Mouse (Mus musculus) forebrain, postnatal 0 days (tissue): ENCODE results near the gene Chmp2b. TPM values are rescaled to one million over a fixed set of nuclear protein-coding genes. Genes with fewer than 3 reads are reported as not detected.

Experiments
- ATAC-seq: fragments of 200-750 bp; cut with Nextera tagmentation; 2 replicates; pipeline ENCODE4 v1.8.0; 2017; ENCODE audit warnings: mild to moderate bottlenecking, moderate library complexity
- DNase-seq: peaks from one replicate; pipeline ENCODE4 v3.0.0-alpha.2; 2015
- H3K27ac ChIP-seq: fragments of 300-500 bp; sonication (generic); 2 replicates; pipeline ENCODE4 v1.5.1; 2014; ENCODE audit warnings: low read depth, mild to moderate bottlenecking, antibody characterized with exemption, low read length, moderate library complexity, mixed read lengths
- H3K27me3 ChIP-seq: fragments of 300-500 bp; sonication (generic); 2 replicates; pipeline ENCODE4 v1.6.1; 2014; ENCODE audit warnings: mild to moderate bottlenecking, low read length, mixed read lengths; ENCODE audit not compliant: insufficient read depth
- H3K36me3 ChIP-seq: fragments of 300-500 bp; sonication (generic); 2 replicates; pipeline ENCODE4 v1.6.1; 2014; ENCODE audit warnings: mild to moderate bottlenecking, moderate library complexity; ENCODE audit not compliant: insufficient read depth
- H3K4me1 ChIP-seq: fragments of 300-500 bp; sonication (generic); 2 replicates; pipeline ENCODE4 v1.6.1; 2014; ENCODE audit warnings: antibody characterized with exemption; ENCODE audit not compliant: insufficient read depth
- H3K4me2 ChIP-seq: fragments of 300-500 bp; sonication (generic); 2 replicates; pipeline ENCODE4 v1.6.1; 2014; ENCODE audit warnings: low read depth, mild to moderate bottlenecking, moderate library complexity
- H3K4me3 ChIP-seq: fragments of 300-500 bp; sonication (generic); 2 replicates; pipeline ENCODE4 v1.5.1; 2014; ENCODE audit warnings: low read depth, low read length, mixed read lengths
- H3K9ac ChIP-seq: fragments of 300-500 bp; sonication (generic); 2 replicates; pipeline ENCODE4 v1.6.1; 2014; ENCODE audit warnings: mild to moderate bottlenecking
- H3K9me3 ChIP-seq: fragments of 300-500 bp; sonication (generic); 2 replicates; pipeline ENCODE4 v1.6.1; 2016; ENCODE audit warnings: low read length
- CTCF ChIP-seq: sonication (generic); IDR thresholded peaks from 2 replicates; pipeline ENCODE4 v1.5.1; 2016; ENCODE audit warnings: antibody characterized with exemption, control low read depth, low read depth
- WGBS: fragments of 180-500 bp; shearing (Covaris S2); extraction: QIAGEN DNeasy Blood & Tissue Kit; methylation state at CpG from one replicate; pipeline ENCODE4 v1.1.7; 2014; 5-methylcytosine and 5-hydroxymethylcytosine counted together
- polyA plus RNA-seq: library from polyadenylated mRNA; unstranded; fragments of >200 nt; fragmentation: Nextera tagmentation; extraction: Ambion mirVana; gene quantifications from 2 replicates; pipeline ENCODE4 v1.2.1, GENCODE M21; 2015
- total RNA-seq: library from RNA; depleted of rRNA; stranded (reverse); fragments of >200 nt; gene quantifications from 2 replicates; pipeline ENCODE4 v1.2.3, GENCODE M21; 2014; rRNA removed

Chmp2b gene
- total and polyA plus RNA-seq, 2 experiments from 2014 or later: 65.0 to 140 TPM

GRCm38 (mm10) chr16:65526695-65527094 is 35.8 kb downstream of the Chmp2b start:
- H3K4me3 ChIP-seq: no peak overlapping the region
- no peaks in the 10 kb centered on the region for H3K27me3 ChIP-seq
- H3K4me2 ChIP-seq: no peak overlapping the region
- DNase-seq: no peak
- H3K4me1 ChIP-seq: no peaks in the 10 kb centered on the region
- WGBS: 89% methylated on average over 5 of the region's 5 CpGs
- H3K9me3 ChIP-seq: no peaks in the 10 kb centered on the region
- TF ChIP-seq CTCF: no peak
- ATAC-seq: no peak
- H3K36me3 ChIP-seq: no peaks in the 10 kb centered on the region
- no peak overlapping the region for H3K27ac ChIP-seq
- H3K9ac ChIP-seq: no peak overlapping the region

- Histone ChIP-seq H3K4me1 (no peaks in the 10 kb centered on the region), H3K4me2 (no peak overlapping the region), H3K4me3 (no peak overlapping the region), H3K27me3 (no peaks in the 10 kb centered on the region), H3K36me3 (no peaks in the 10 kb centered on the region), H3K9me3 (no peaks in the 10 kb centered on the region), H3K27ac (no peak overlapping the region), H3K9ac (no peak overlapping the region)
- ATAC-seq: no peak
- 90% methylated on average over 2 of the region's 2 CpGs for WGBS
- TF ChIP-seq CTCF: no peak
- DNase-seq: no peak
Observed at GRCm38 (mm10) chr16:65526004-65526403, 36.5 kb downstream of the Chmp2b start.

- no peaks in the 10 kb centered on the region for H3K4me1 ChIP-seq
- H3K9ac ChIP-seq: no peak within 1 kb of the TSS
- H3K27me3 ChIP-seq: no peaks in the 10 kb centered on the region
- ATAC-seq (no peak), DNase-seq (no peak)
- no peaks in the 10 kb centered on the region for H3K36me3 ChIP-seq
- no peak within 1 kb of the TSS for H3K4me2 ChIP-seq
- H3K9me3 ChIP-seq: no peaks in the 10 kb centered on the region
- 85% methylated on average over 6 of the region's 6 CpGs for WGBS
- H3K27ac ChIP-seq: no peak within 1 kb of the TSS
- H3K4me3 ChIP-seq: no peak within 1 kb of the TSS
- TF ChIP-seq CTCF: no peak
Observed at GRCm38 (mm10) chr16:65520211-65520610, 42.3 kb downstream of the Chmp2b start, which contains the start of gene Pou1f1. Pou1f1 (plus strand) TSS chr16:65520511.

GRCm38 (mm10) chr16:65514223-65514622 is 48.3 kb downstream of the Chmp2b start:
- H3K27ac ChIP-seq: no peak overlapping the region
- H3K36me3 ChIP-seq: no peaks in the 10 kb centered on the region
- no peak overlapping the region for H3K4me3 ChIP-seq
- no peak for TF ChIP-seq CTCF
- DNase-seq: no peak
- H3K4me1 ChIP-seq: no peaks in the 10 kb centered on the region
- no peaks in the 10 kb centered on the region for H3K27me3 ChIP-seq
- no peak overlapping the region for H3K9ac ChIP-seq
- ATAC-seq: no peak
- WGBS: 76% methylated on average over 7 of the region's 7 CpGs
- no peaks in the 10 kb centered on the region for H3K9me3 ChIP-seq
- no peak overlapping the region for H3K4me2 ChIP-seq

GRCm38 (mm10) chr16:65497049-65497448 is 65.5 kb downstream of the Chmp2b start:
- peak; percentile 77 for DNase-seq
- H3K4me2 ChIP-seq: no peak overlapping the region
- H3K4me1 ChIP-seq: no peaks in the 10 kb centered on the region
- peak; percentile 74 for ATAC-seq
- peak; percentile 82 for TF ChIP-seq CTCF
- H3K9me3 ChIP-seq: no peaks in the 10 kb centered on the region
- no peak overlapping the region for H3K9ac ChIP-seq
- no peak overlapping the region for H3K27ac ChIP-seq
- no peaks in the 10 kb centered on the region for H3K36me3 ChIP-seq
- no peak overlapping the region for H3K4me3 ChIP-seq
- H3K27me3 ChIP-seq: no peaks in the 10 kb centered on the region
- WGBS: 33% methylated on average over 2 of the region's 2 CpGs

GRCm38 (mm10) chr16:65496030-65496429 is 66.5 kb downstream of the Chmp2b start:
- DNase-seq: no peak

More at GRCm38 (mm10) chr16:65496030-65496429, 66.5 kb downstream of the Chmp2b start:
- no peak for ATAC-seq
- H3K36me3 ChIP-seq: no peaks in the 10 kb centered on the region
- H3K4me3 ChIP-seq: no peak overlapping the region
- no peak overlapping the region for H3K4me2 ChIP-seq
- no peak for TF ChIP-seq CTCF
- H3K9me3 ChIP-seq: no peaks in the 10 kb centered on the region
- H3K27me3 ChIP-seq: no peaks in the 10 kb centered on the region
- H3K27ac ChIP-seq: no peak overlapping the region
- no peak overlapping the region for H3K9ac ChIP-seq
- no peaks in the 10 kb centered on the region for H3K4me1 ChIP-seq
- WGBS: 79% methylated on average over 5 of the region's 5 CpGs

Other genes starting within 250 kb of the Chmp2b start
- not detected in 2 replicates for gene Pou1f1, start 42.2 kb downstream of the Chmp2b start, total RNA-seq
- not detected in 2 replicates for gene Pou1f1, start 42.2 kb downstream of the Chmp2b start, polyA plus RNA-seq